Mouse (Mus musculus) stomach, embryonic 16.5 days (tissue): ENCODE data around the gene Entpd8. TPM values are rescaled to one million over a fixed set of nuclear protein-coding genes. Genes with fewer than 3 reads are reported as not detected.

Source experiments
- ATAC-seq: fragments of 200-750 bp; cut with Nextera tagmentation; 2 replicates; pipeline ENCODE4 v1.8.0; 2017; ENCODE audit warnings: moderate number of reproducible peaks, moderate TSS enrichment; ENCODE audit not compliant: insufficient read depth, low FRiP score
- H3K27ac ChIP-seq: fragments of 300-500 bp; sonication (generic); 2 replicates; pipeline ENCODE4 v1.5.1; 2014; ENCODE audit warnings: low read length
- H3K27me3 ChIP-seq: fragments of 300-500 bp; sonication (generic); 2 replicates; pipeline ENCODE4 v1.6.1; 2014; ENCODE audit warnings: low read length, control low read depth, mixed read lengths; ENCODE audit not compliant: control insufficient read depth, insufficient read depth
- H3K36me3 ChIP-seq: fragments of 300-500 bp; sonication (generic); 2 replicates; pipeline ENCODE4 v1.6.1; 2014; ENCODE audit warnings: low read length; ENCODE audit not compliant: control insufficient read depth, insufficient read depth
- H3K4me1 ChIP-seq: fragments of 300-500 bp; sonication (generic); 2 replicates; pipeline ENCODE4 v1.6.1; 2014; ENCODE audit warnings: low read length, control low read depth, mixed read lengths; ENCODE audit not compliant: control insufficient read depth, insufficient read depth
- H3K4me2 ChIP-seq: fragments of 300-500 bp; sonication (generic); 2 replicates; pipeline ENCODE4 v1.6.1; 2014; ENCODE audit warnings: low read depth, low read length, mixed read lengths
- H3K4me3 ChIP-seq: fragments of 300-500 bp; sonication (generic); replicated peaks from 2 replicates; pipeline ENCODE4 v1.5.1; 2014; ENCODE audit warnings: mild to moderate bottlenecking, low read length
- H3K9ac ChIP-seq: fragments of 300-500 bp; sonication (generic); 2 replicates; pipeline ENCODE4 v1.6.1; 2014; ENCODE audit warnings: low read length
- H3K9me3 ChIP-seq: fragments of 300-500 bp; sonication (generic); replicated peaks from 2 replicates; pipeline ENCODE4 v1.6.1; 2016; ENCODE audit warnings: low read length, control low read depth; ENCODE audit not compliant: control insufficient read depth
- WGBS: fragments of 180-500 bp; shearing (Covaris S2); extraction: QIAGEN DNeasy Blood & Tissue Kit; methylation state at CpG from one replicate; pipeline ENCODE4 v1.1.7; 2014; 5-methylcytosine and 5-hydroxymethylcytosine counted together
- polyA plus RNA-seq: library from polyadenylated mRNA; unstranded; fragments of >200 nt; fragmentation: Nextera tagmentation; extraction: Ambion mirVana; gene quantifications from 2 replicates; pipeline ENCODE4 v1.2.1, GENCODE M21; 2015

Entpd8 gene
- polyA plus RNA-seq, 1 experiment from 2014 or later = 2.5 TPM

- Histone ChIP-seq H3K27ac (no peak overlapping the region), H3K27me3 (no peaks in the 10 kb centered on the region), H3K4me3 (no peak overlapping the region), H3K4me1 (peaks cover 11% of the 10 kb centered on the region), H3K4me2 (no peak overlapping the region), H3K9ac (no peak overlapping the region), H3K36me3 (peaks cover 7% of the 10 kb centered on the region; the same call in 1 of the 2 replicates), H3K9me3 (no peaks in the 10 kb centered on the region)
- ATAC-seq = no peak
- WGBS = 94% methylated on average over 7 of the region's 7 CpGs
These were observed 21.2 kb upstream of the Entpd8 start for GRCm38 (mm10) chr2:25058926-25059325.

- Histone ChIP-seq H3K4me1 (no peaks in the 10 kb centered on the region), H3K36me3 (peaks cover 7% of the 10 kb centered on the region; the same call in 1 of the 2 replicates), H3K4me2 (no peak overlapping the region), H3K9me3 (no peaks in the 10 kb centered on the region; the same call in 1 of the 2 replicates), H3K4me3 (no peak overlapping the region), H3K27ac (no peak overlapping the region), H3K9ac (no peak overlapping the region), H3K27me3 (no peaks in the 10 kb centered on the region)
- 95% methylated on average over 5 of the region's 5 CpGs for WGBS
- no peak for ATAC-seq
These were observed 16.6 kb upstream of the Entpd8 start for GRCm38 (mm10) chr2:25063523-25063922.

GRCm38 (mm10) chr2:25064285-25064684 lies 15.8 kb upstream of the Entpd8 start:
- ATAC-seq = no peak
- no peaks in the 10 kb centered on the region for H3K4me1 ChIP-seq
- no peaks in the 10 kb centered on the region for H3K27me3 ChIP-seq
- no peak overlapping the region for H3K9ac ChIP-seq
- no peak overlapping the region for H3K27ac ChIP-seq
- H3K9me3 ChIP-seq = no peaks in the 10 kb centered on the region; the same call in 1 of the 2 replicates
- no peak overlapping the region for H3K4me3 ChIP-seq
- no peak overlapping the region for H3K4me2 ChIP-seq
- peaks cover 7% of the 10 kb centered on the region; the same call in 1 of the 2 replicates for H3K36me3 ChIP-seq
- WGBS = 97% methylated on average over 1 of the region's 1 CpGs

- no peak overlapping the region for H3K4me2 ChIP-seq
- H3K36me3 ChIP-seq = peaks cover 7% of the 10 kb centered on the region; the same call in 1 of the 2 replicates
- no peaks in the 10 kb centered on the region for H3K4me1 ChIP-seq
- H3K9ac ChIP-seq = no peak overlapping the region
- ATAC-seq = no peak
- no peaks in the 10 kb centered on the region for H3K27me3 ChIP-seq
- H3K27ac ChIP-seq = no peak overlapping the region
- H3K4me3 ChIP-seq = no peak overlapping the region
- H3K9me3 ChIP-seq = no peaks in the 10 kb centered on the region; the same call in 1 of the 2 replicates
These were observed 14.6 kb upstream of the Entpd8 start for GRCm38 (mm10) chr2:25065537-25065936.

- Histone ChIP-seq H3K27me3 (no peaks in the 10 kb centered on the region), H3K4me1 (no peaks in the 10 kb centered on the region), H3K9ac (no peak overlapping the region), H3K36me3 (peaks cover 4% of the 10 kb centered on the region; the same call in 1 of the 2 replicates), H3K4me3 (no peak overlapping the region), H3K27ac (no peak overlapping the region), H3K4me2 (no peak overlapping the region), H3K9me3 (no peaks in the 10 kb centered on the region; the same call in 1 of the 2 replicates)
- no peak for ATAC-seq
- 85% methylated on average over 4 of the region's 4 CpGs for WGBS
These were observed 13.6 kb upstream of the Entpd8 start for GRCm38 (mm10) chr2:25066552-25066951.

- Histone ChIP-seq H3K36me3 (no peaks in the 10 kb centered on the region), H3K27ac (no peak overlapping the region), H3K4me2 (no peak overlapping the region), H3K9me3 (no peaks in the 10 kb centered on the region; the same call in 1 of the 2 replicates), H3K9ac (no peak overlapping the region), H3K27me3 (no peaks in the 10 kb centered on the region), H3K4me3 (no peak overlapping the region), H3K4me1 (no peaks in the 10 kb centered on the region)
- 60% methylated on average over 4 of the region's 4 CpGs for WGBS
- no peak for ATAC-seq
These were observed 10.6 kb upstream of the Entpd8 start for GRCm38 (mm10) chr2:25069537-25069936.

- Histone ChIP-seq H3K4me1 (no peaks in the 10 kb centered on the region), H3K36me3 (no peaks in the 10 kb centered on the region), H3K9me3 (no peaks in the 10 kb centered on the region), H3K27ac (no peak overlapping the region), H3K9ac (no peak overlapping the region), H3K27me3 (no peaks in the 10 kb centered on the region), H3K4me2 (no peak overlapping the region), H3K4me3 (no peak overlapping the region)
- no peak for ATAC-seq
- 88% methylated on average over 4 of the region's 4 CpGs for WGBS
These were observed 7.7 kb upstream of the Entpd8 start for GRCm38 (mm10) chr2:25072398-25072797.

GRCm38 (mm10) chr2:25075506-25075905 lies 4.6 kb upstream of the Entpd8 start:
- H3K4me3 ChIP-seq = no peak overlapping the region
- no peaks in the 10 kb centered on the region for H3K27me3 ChIP-seq
- no peaks in the 10 kb centered on the region for H3K9me3 ChIP-seq
- no peaks in the 10 kb centered on the region for H3K4me1 ChIP-seq
- H3K4me2 ChIP-seq = no peak overlapping the region
- H3K9ac ChIP-seq = no peak overlapping the region
- H3K27ac ChIP-seq = no peak overlapping the region
- H3K36me3 ChIP-seq = no peaks in the 10 kb centered on the region
- ATAC-seq = no peak
- WGBS = 56% methylated on average over 4 of the region's 4 CpGs

GRCm38 (mm10) chr2:25078967-25079366 lies 1.1 kb upstream of the Entpd8 start:
- H3K36me3 ChIP-seq = no peaks in the 10 kb centered on the region
- H3K27ac ChIP-seq = no peak overlapping the region
- H3K9ac ChIP-seq = no peak overlapping the region
- H3K4me3 ChIP-seq = no peak overlapping the region
- no peaks in the 10 kb centered on the region for H3K4me1 ChIP-seq
- ATAC-seq = no peak
- 42% methylated on average over 1 of the region's 1 CpGs for WGBS
- H3K27me3 ChIP-seq = no peaks in the 10 kb centered on the region
- no peaks in the 10 kb centered on the region for H3K9me3 ChIP-seq
- no peak overlapping the region for H3K4me2 ChIP-seq
